Mouse (Mus musculus) G1E (cell line): ENCODE measurements at regions not wholly inside any gene's neighbourhood (a gene's known extent, or its start where the extent isn't known, plus 50 kb on each side); places are given as distances from the start of the nearest gene placed in this dataset.

ENCODE experiments used
- CTCF ChIP-seq: IDR thresholded peaks from 2 replicates; pipeline ENCODE4 v1.5.1; 2012; ENCODE audit warnings: low read depth, low read length, inconsistent platforms, mixed read lengths
- TAL1 ChIP-seq: conservative IDR thresholded peaks from 2 replicates; pipeline ENCODE4 v1.6.1; 2012; ENCODE audit warnings: low read depth, low read length, inconsistent platforms, mixed read lengths

DNA sequence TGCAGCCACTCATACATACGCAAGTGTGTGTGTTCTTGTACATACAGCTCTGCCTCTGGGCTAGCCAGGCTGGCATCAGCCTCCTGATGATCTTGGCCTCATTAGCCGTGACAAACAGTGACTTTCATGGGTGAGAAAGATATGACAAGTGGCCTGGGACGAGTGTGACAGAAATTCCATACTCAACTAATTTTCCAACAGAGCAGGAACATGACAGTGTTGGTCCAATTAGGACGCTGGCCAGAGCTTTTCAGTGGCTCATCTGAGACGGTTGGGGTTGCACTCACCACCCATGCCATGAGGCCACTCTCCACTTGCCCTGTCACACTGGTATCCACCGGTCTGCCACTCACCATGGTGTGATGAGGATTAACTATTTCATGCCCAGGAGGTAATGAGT lies 226.2 kb upstream of the Zdhhc25 start:
- TF ChIP-seq CTCF: no peak
- TF ChIP-seq TAL1: no peak
